Comparison of ENCODE assay signal across 15 mouse cellular contexts in the genomic region with DNA sequence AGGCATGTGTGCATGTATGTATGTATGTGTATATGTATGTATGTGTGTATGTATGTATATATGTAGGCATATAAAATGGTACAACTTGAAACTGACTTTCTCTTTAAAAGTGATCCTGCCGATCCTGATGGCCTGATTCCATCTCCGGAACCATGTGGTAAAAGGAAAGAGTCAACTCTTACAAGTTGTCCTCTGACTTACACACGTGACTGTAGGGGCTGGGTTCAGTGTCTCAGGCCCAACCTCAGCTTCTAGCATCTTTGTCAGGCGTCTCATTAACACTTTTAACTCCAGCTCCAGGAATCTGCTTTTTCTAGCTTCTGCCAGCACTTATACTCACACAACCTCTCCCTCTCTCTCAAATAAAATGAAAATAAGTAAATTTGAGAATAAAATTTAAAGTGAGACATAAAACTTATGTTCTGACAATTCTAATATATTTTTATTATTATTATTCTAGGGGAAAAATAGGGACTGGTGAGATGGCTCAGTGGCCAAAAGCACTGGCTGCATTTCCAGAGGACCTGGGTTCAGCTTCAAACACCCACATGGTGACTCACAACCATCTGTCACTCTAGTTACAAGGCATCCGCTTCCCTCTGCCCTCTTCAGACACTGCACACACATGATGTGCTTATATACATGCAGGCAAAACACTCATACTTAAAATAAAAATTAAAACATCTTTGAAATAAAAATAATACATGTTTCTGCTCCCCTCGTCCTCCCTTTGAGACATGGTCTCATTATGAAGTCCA. TPM values are rescaled to one million over a fixed set of nuclear protein-coding genes. Genes with fewer than 3 reads are reported as not detected.
DNase-seq lines count a peak whose midpoint lies in the region; ATAC-seq and TF ChIP-seq lines count a peak whose summit lies in the region.
"Had no signal": no experiment of that assay in that cellular context is flagged by ENCODE, and none has a peak within 500 bp of the region (broad histone marks: within the 10 kb centered on the region; RNA-seq: fewer than 3 reads in every experiment).

No protein-coding gene starts in this region.

- DNase-seq in liver, embryonic 11.5 days (ENCODE audit: low spot score), result no peak
- peak; percentile 49 for DNase-seq in cerebellum, adult 11 months
- DNase-seq in cerebellum, postnatal 14 days, result peak; percentile 34 to 68
- no peak for DNase-seq in stomach, postnatal 0 days (ENCODE audit: low spot score)
- DNase-seq: heart, adult 18-20 months; retina, postnatal 1 day; spleen, adult 18-20 months; thymus, postnatal 14 days had no signal

- no peak for ATAC-seq in liver, embryonic 12.5 days
- ATAC-seq in liver, embryonic 11.5 days (replicated peaks; ENCODE audit: low FRiP score), result no peak
- no peak for ATAC-seq in stomach, postnatal 0 days (ENCODE audit: low FRiP score, low TSS enrichment)
- ATAC-seq in forebrain, embryonic 12.5 days (ENCODE audit: low FRiP score), result no peak
- no peak for ATAC-seq in intestine, embryonic 16.5 days

- peaks cover 43% of the 10 kb centered on the region for H3K4me1 ChIP-seq in liver, embryonic 12.5 days
- H3K4me1 ChIP-seq in liver, embryonic 11.5 days (replicated peaks; ENCODE audit: control insufficient read depth, insufficient read depth, low read length), result peaks cover 12% of the 10 kb centered on the region
- no peaks in the 10 kb centered on the region for H3K4me1 ChIP-seq in stomach, postnatal 0 days (replicated peaks; ENCODE audit: control insufficient read depth, insufficient read depth)
- H3K4me1 ChIP-seq in forebrain, embryonic 12.5 days, result no peaks in the 10 kb centered on the region
- H3K4me1 ChIP-seq in intestine, embryonic 16.5 days (ENCODE audit: control insufficient read depth, insufficient read depth, low read length), result no peaks in the 10 kb centered on the region
- H3K4me1 ChIP-seq: embryonic facial prominence, embryonic 12.5 days; limb, embryonic 15.5 days; midbrain, embryonic 10.5 days had no signal

- H3K27ac ChIP-seq in liver, embryonic 12.5 days, result peak overlapping the region; percentile 78
- H3K27ac ChIP-seq in liver, embryonic 11.5 days (ENCODE audit: low read depth, low read length), result no peak overlapping the region
- peak overlapping the region; percentile 69; the same call in 1 of the 2 replicates for H3K27ac ChIP-seq in stomach, postnatal 0 days (replicated peaks)
- no peak overlapping the region for H3K27ac ChIP-seq in forebrain, embryonic 12.5 days
- no peak overlapping the region for H3K27ac ChIP-seq in intestine, embryonic 16.5 days (ENCODE audit: low read length)
- H3K27ac ChIP-seq: embryonic facial prominence, embryonic 12.5 days; kidney, postnatal 0 days; limb, embryonic 15.5 days; midbrain, embryonic 10.5 days had no signal

- H3K4me3 ChIP-seq in liver, embryonic 12.5 days, result no peak overlapping the region
- H3K4me3 ChIP-seq in liver, embryonic 11.5 days (ENCODE audit: low read depth, low read length), result no peak overlapping the region
- H3K4me3 ChIP-seq in stomach, postnatal 0 days (ENCODE audit: low read depth, low read length), result no peak overlapping the region
- no peak overlapping the region for H3K4me3 ChIP-seq in forebrain, embryonic 12.5 days (replicated peaks)
- no peak overlapping the region for H3K4me3 ChIP-seq in intestine, embryonic 16.5 days (ENCODE audit: low read length)
- H3K4me3 ChIP-seq: embryonic facial prominence, embryonic 12.5 days; limb, embryonic 15.5 days; midbrain, embryonic 10.5 days had no signal

- H3K27me3 ChIP-seq in liver, embryonic 12.5 days (replicated peaks), result no peaks in the 10 kb centered on the region
- H3K27me3 ChIP-seq in liver, embryonic 11.5 days (replicated peaks; ENCODE audit: control insufficient read depth, insufficient read depth, low read length), result no peaks in the 10 kb centered on the region
- no peaks in the 10 kb centered on the region for H3K27me3 ChIP-seq in stomach, postnatal 0 days (ENCODE audit: control insufficient read depth, insufficient read depth, low read length)
- H3K27me3 ChIP-seq in forebrain, embryonic 12.5 days, result no peaks in the 10 kb centered on the region
- H3K27me3 ChIP-seq in intestine, embryonic 16.5 days (replicated peaks; ENCODE audit: control insufficient read depth, insufficient read depth, low read length), result no peaks in the 10 kb centered on the region
- H3K27me3 ChIP-seq: embryonic facial prominence, embryonic 12.5 days; limb, embryonic 15.5 days had no signal

- TF ChIP-seq EP300 in stomach, postnatal 0 days (optimal IDR thresholded peaks at IDR 0.05), result no peak

- WGBS in liver, embryonic 12.5 days (ENCODE audit: insufficient replicate concordance), result 82% methylated on average over 6 of the region's 6 CpGs
- 81% methylated on average over 6 of the region's 6 CpGs for WGBS in liver, embryonic 11.5 days
- 76% methylated on average over 6 of the region's 6 CpGs for WGBS in stomach, postnatal 0 days
- WGBS in forebrain, embryonic 12.5 days, result 89% methylated on average over 6 of the region's 6 CpGs
- WGBS in intestine, embryonic 16.5 days, result 85% methylated on average over 6 of the region's 6 CpGs

- H3K9ac ChIP-seq in liver, embryonic 12.5 days, result peak overlapping the region; percentile 10; the same call in 1 of the 2 replicates
- no peak overlapping the region for H3K9ac ChIP-seq in liver, embryonic 11.5 days (ENCODE audit: low read depth, low read length)
- no peak overlapping the region for H3K9ac ChIP-seq in stomach, postnatal 0 days (ENCODE audit: low read length)
- H3K9ac ChIP-seq in forebrain, embryonic 12.5 days, result no peak overlapping the region
- no peak overlapping the region for H3K9ac ChIP-seq in intestine, embryonic 16.5 days (ENCODE audit: low read depth, low read length)
- H3K9ac ChIP-seq: embryonic facial prominence, embryonic 12.5 days; limb, embryonic 15.5 days had no signal

- no peaks in the 10 kb centered on the region for H3K9me3 ChIP-seq in liver, embryonic 12.5 days (replicated peaks)
- no peaks in the 10 kb centered on the region for H3K9me3 ChIP-seq in liver, embryonic 11.5 days (ENCODE audit: control insufficient read depth, low read length)
- H3K9me3 ChIP-seq in stomach, postnatal 0 days (ENCODE audit: control insufficient read depth, low read length), result no peaks in the 10 kb centered on the region
- no peaks in the 10 kb centered on the region for H3K9me3 ChIP-seq in forebrain, embryonic 12.5 days
- no peaks in the 10 kb centered on the region for H3K9me3 ChIP-seq in intestine, embryonic 16.5 days (ENCODE audit: control insufficient read depth, low read length)
- H3K9me3 ChIP-seq: embryonic facial prominence, embryonic 12.5 days; limb, embryonic 15.5 days; midbrain, embryonic 10.5 days had no signal

- no peak overlapping the region for H3K4me2 ChIP-seq in liver, embryonic 12.5 days
- no peak overlapping the region for H3K4me2 ChIP-seq in liver, embryonic 11.5 days
- H3K4me2 ChIP-seq in stomach, postnatal 0 days (replicated peaks; ENCODE audit: low read depth), result no peak overlapping the region
- H3K4me2 ChIP-seq in forebrain, embryonic 12.5 days, result no peak overlapping the region
- no peak overlapping the region for H3K4me2 ChIP-seq in intestine, embryonic 16.5 days (ENCODE audit: low read depth, low read length)
- H3K4me2 ChIP-seq: embryonic facial prominence, embryonic 12.5 days; limb, embryonic 15.5 days had no signal

- H3K36me3 ChIP-seq in liver, embryonic 12.5 days, result peaks cover 38% of the 10 kb centered on the region
- H3K36me3 ChIP-seq in liver, embryonic 11.5 days (ENCODE audit: control insufficient read depth, insufficient read depth, low read length), result peaks cover 7% of the 10 kb centered on the region; the same call in 1 of the 2 replicates
- peaks cover 6% of the 10 kb centered on the region; the same call in 1 of the 2 replicates for H3K36me3 ChIP-seq in stomach, postnatal 0 days (ENCODE audit: control insufficient read depth, insufficient read depth, low read length)
- H3K36me3 ChIP-seq in forebrain, embryonic 12.5 days (replicated peaks), result peaks cover 41% of the 10 kb centered on the region
- H3K36me3 ChIP-seq in intestine, embryonic 16.5 days (ENCODE audit: control insufficient read depth, insufficient read depth, low read length), result peaks cover 2% of the 10 kb centered on the region; the same call in 1 of the 2 replicates

- no peak for TF ChIP-seq CTCF in stomach, postnatal 0 days (IDR thresholded peaks at IDR 0.05; ENCODE audit: low read depth)

RNA-seq across cellular contexts. Expression of a gene that starts 26.0 kb away (rescaled TPM):
- polyA plus RNA-seq in liver, embryonic 12.5 days (2016; fragmentation: Nextera tagmentation; extraction: Ambion mirVana), result 62.2 TPM in 2 replicates
- polyA plus RNA-seq in liver, embryonic 11.5 days (2014; fragmentation: Nextera tagmentation; extraction: Ambion mirVana), result 32.9 and 33.3 TPM in 2 replicates
- 25.1 and 25.9 TPM in 2 replicates for polyA plus RNA-seq in stomach, postnatal 0 days (2015; fragmentation: Nextera tagmentation; extraction: Ambion mirVana)
- 15.0 and 15.5 TPM in 2 replicates for polyA plus RNA-seq in forebrain, embryonic 12.5 days (2016; fragmentation: Nextera tagmentation; extraction: Ambion mirVana)
- 32.2 and 33.6 TPM in 2 replicates for polyA plus RNA-seq in intestine, embryonic 16.5 days (2015; fragmentation: Nextera tagmentation; extraction: Ambion mirVana)

Comparison
In these comparisons a context has a peak if more than half of its experiments do, and no peak if none do; other contexts are left out.
1. H3K27ac ChIP-seq: peak in liver, embryonic 12.5 days (single experiment) and stomach, postnatal 0 days (single experiment); none in liver, embryonic 11.5 days (single experiment), forebrain, embryonic 12.5 days (single experiment) and intestine, embryonic 16.5 days (single experiment).
2. DNase-seq: peak in cerebellum, adult 11 months (single experiment) and cerebellum, postnatal 14 days (2 of 2); none in liver, embryonic 11.5 days (single experiment) and stomach, postnatal 0 days (single experiment).